Mouse (Mus musculus) cerebellum, adult 2 months (tissue): ENCODE results near the gene Thsd4.

Source experiments
- CTCF ChIP-seq: fragments of 200-500 bp; IDR thresholded peaks from 2 replicates; pipeline ENCODE4 v1.5.1; 2011; ENCODE audit warnings: low read depth, mild to moderate bottlenecking, control low read depth, low read length, moderate library complexity, borderline replicate concordance; ENCODE audit not compliant: insufficient read depth
- POLR2A ChIP-seq: fragments of 200-500 bp; IDR thresholded peaks from 2 replicates; pipeline ENCODE4 v1.6.1; 2011; ENCODE audit warnings: low read length, control low read depth, borderline replicate concordance; ENCODE audit not compliant: insufficient read depth

- TF ChIP-seq CTCF (no peak), POLR2A (no peak)
Measured at GRCm38 (mm10) chr9:60402681-60403080, 119.2 kb downstream of the Thsd4 start.
